Comparison of ENCODE assay signal across 34 mouse cellular contexts in genomic region chr15:62347697-62348096, GRCm38 (mm10).
"Had no signal": no experiment of that assay in that cellular context is flagged by ENCODE, and none has a peak within 500 bp of the region (broad histone marks: within the 10 kb centered on the region; RNA-seq: fewer than 3 reads in every experiment).

No protein-coding gene starts in this region.

- H3K27me3 ChIP-seq: heart, embryonic 12.5 days; heart, embryonic 13.5 days; heart, embryonic 15.5 days; hindbrain, embryonic 12.5 days; hindbrain, embryonic 13.5 days; hindbrain, embryonic 15.5 days; intestine, embryonic 15.5 days; kidney, embryonic 15.5 days had no signal

- H3K9me3 ChIP-seq: heart, embryonic 10.5 days; heart, embryonic 12.5 days; heart, embryonic 13.5 days; heart, embryonic 15.5 days; hindbrain, embryonic 12.5 days; hindbrain, embryonic 13.5 days; hindbrain, embryonic 15.5 days; intestine, embryonic 15.5 days; kidney, embryonic 15.5 days had no signal

- H3K4me3 ChIP-seq: heart, embryonic 10.5 days; heart, embryonic 12.5 days; heart, embryonic 13.5 days; heart, embryonic 15.5 days; hindbrain, embryonic 12.5 days; hindbrain, embryonic 13.5 days; hindbrain, embryonic 15.5 days; intestine, embryonic 15.5 days; kidney, embryonic 15.5 days; layer of hippocampus, adult 2 months; left cerebral cortex, adult 2 months had no signal

- H3K36me3 ChIP-seq: heart, embryonic 10.5 days; heart, embryonic 12.5 days; heart, embryonic 13.5 days; heart, embryonic 15.5 days; hindbrain, embryonic 12.5 days; hindbrain, embryonic 13.5 days; hindbrain, embryonic 15.5 days; intestine, embryonic 15.5 days; kidney, embryonic 15.5 days had no signal

- ATAC-seq: hindbrain, embryonic 16.5 days; hindbrain, postnatal 0 days; inflammation-experienced regulatory T-cells, adult 6 months; intestine, embryonic 15.5 days; intestine, embryonic 16.5 days; intestine, postnatal 0 days had no signal

- H3K27ac ChIP-seq: heart, embryonic 10.5 days; heart, embryonic 13.5 days; heart, embryonic 15.5 days; hindbrain, embryonic 12.5 days; hindbrain, embryonic 13.5 days; hindbrain, embryonic 14.5 days; hindbrain, embryonic 15.5 days; hindbrain, postnatal 0 days; intestine, embryonic 15.5 days; kidney, embryonic 15.5 days; kidney, postnatal 0 days; layer of hippocampus, adult 2 months; left cerebral cortex, adult 2 months had no signal

- H3K4me1 ChIP-seq: heart, embryonic 10.5 days; heart, embryonic 12.5 days; heart, embryonic 13.5 days; heart, embryonic 15.5 days; hindbrain, embryonic 12.5 days; hindbrain, embryonic 13.5 days; hindbrain, embryonic 15.5 days; intestine, embryonic 15.5 days; kidney, embryonic 15.5 days had no signal

- H3K9ac ChIP-seq: heart, embryonic 12.5 days; heart, embryonic 13.5 days; heart, embryonic 15.5 days; hindbrain, embryonic 12.5 days; hindbrain, embryonic 13.5 days; hindbrain, embryonic 14.5 days; hindbrain, embryonic 15.5 days; intestine, embryonic 15.5 days; kidney, embryonic 15.5 days had no signal

- DNase-seq: heart, postnatal 10 days; heart, postnatal 14 days; heart, postnatal 36 days; heart, postnatal 4 days; kidney, adult 11 months; kidney, adult 18-20 months; kidney, adult 2 months; kidney, adult 8-10 months; kidney, adult 9 months; kidney, postnatal 10 days; kidney, postnatal 14 days; kidney, postnatal 25 days; kidney, postnatal 36 days; kidney, postnatal 4 days; layer of hippocampus, adult 9-11 months; layer of hippocampus, postnatal 36 days had no signal
